Mouse (Mus musculus) cerebellum, adult 2 months (tissue): ENCODE data around the gene Lyrm4. TPM values are rescaled to one million over a fixed set of nuclear protein-coding genes. Genes with fewer than 3 reads are reported as not detected.

Source experiments
- DNase-seq, 2 experiments: peaks; one replicate each; pipeline ENCODE4 v3.0.0; 2021
- H3K27ac ChIP-seq: fragments of 200-500 bp; 2 replicates; pipeline ENCODE4 v1.5.1; 2012; ENCODE audit warnings: low read length, control low read depth, inconsistent platforms; ENCODE audit not compliant: insufficient read depth
- H3K27me3 ChIP-seq: fragments of 200-500 bp; 2 replicates; pipeline ENCODE4 v1.6.1; 2012; ENCODE audit warnings: inconsistent platforms, mild to moderate bottlenecking, low read length, moderate library complexity; ENCODE audit not compliant: control insufficient read depth, insufficient read depth
- H3K4me1 ChIP-seq: fragments of 200-500 bp; 2 replicates; pipeline ENCODE4 v1.6.1; 2011; ENCODE audit warnings: low read length; ENCODE audit not compliant: control insufficient read depth, insufficient read depth
- H3K4me3 ChIP-seq: fragments of 200-500 bp; replicated peaks from 2 replicates; pipeline ENCODE3; 2011; ENCODE audit warnings: mild to moderate bottlenecking, low read depth, low read length, control low read depth; ENCODE audit not compliant: insufficient read depth
- CTCF ChIP-seq: fragments of 200-500 bp; IDR thresholded peaks from 2 replicates; pipeline ENCODE4 v1.5.1; 2011; ENCODE audit warnings: low read depth, mild to moderate bottlenecking, control low read depth, low read length, moderate library complexity, borderline replicate concordance; ENCODE audit not compliant: insufficient read depth
- POLR2A ChIP-seq: fragments of 200-500 bp; IDR thresholded peaks from 2 replicates; pipeline ENCODE4 v1.6.1; 2011; ENCODE audit warnings: low read length, control low read depth, borderline replicate concordance; ENCODE audit not compliant: insufficient read depth
- WGBS: fragments of 180-500 bp; shearing (Covaris S2); methylation state at CpG from one replicate; pipeline ENCODE4 v1.1.7; 2018; 5-methylcytosine and 5-hydroxymethylcytosine counted together
- polyA plus RNA-seq: library from polyadenylated mRNA; depleted of rRNA; stranded (reverse); fragments of >200 nt; gene quantifications from 2 replicates; pipeline ENCODE4 v1.2.3, GENCODE M21; 2012; rRNA removed

The Lyrm4 gene
- polyA plus RNA-seq, result 12.4 and 13.2 TPM in 2 replicates

DNA sequence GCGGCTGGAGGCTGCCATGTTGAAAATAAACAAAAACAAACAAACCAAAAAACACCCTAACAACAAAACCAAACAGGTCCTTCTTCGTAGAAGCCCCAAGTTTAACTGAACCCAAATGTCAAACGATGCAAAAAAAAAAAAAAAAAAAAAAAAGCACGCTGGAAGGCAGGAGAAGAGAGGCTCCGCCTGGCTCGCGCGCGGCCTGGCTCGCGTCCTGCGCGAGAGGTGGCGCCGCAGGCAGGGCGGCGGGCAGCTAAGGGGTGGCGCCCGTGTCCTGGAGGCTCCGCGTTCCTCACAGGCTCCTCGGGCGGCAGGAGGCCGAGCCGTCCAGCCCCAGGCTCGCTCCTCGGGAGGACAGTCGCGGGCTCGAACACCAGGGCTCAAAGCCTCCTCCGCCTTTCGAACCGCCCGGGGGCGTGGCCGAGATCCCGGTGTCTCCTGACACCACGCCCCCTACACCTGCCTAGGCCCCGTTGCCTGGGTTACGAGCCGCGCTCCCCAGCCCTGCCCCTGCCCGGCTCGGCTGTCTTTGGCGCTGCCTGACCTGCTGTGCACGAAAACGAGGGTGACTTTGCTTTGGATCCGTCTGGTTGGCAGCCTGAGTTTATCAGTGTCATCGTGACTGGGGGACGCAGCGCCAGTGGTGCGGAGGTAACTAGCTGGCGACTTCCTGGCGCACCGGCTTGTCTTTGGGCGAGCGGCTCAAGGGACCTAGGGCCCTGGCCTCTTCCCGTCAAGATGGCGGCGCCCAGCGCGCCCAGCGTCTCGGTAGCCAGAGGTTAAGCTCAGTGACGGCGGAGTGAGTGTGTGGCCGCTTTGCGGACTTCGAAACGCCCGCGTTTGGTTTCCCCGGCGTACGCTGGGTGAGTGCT, at the start of gene Lyrm4, which contains the start of gene Fars2:
Gene Lyrm4 (minus strand): TSS at position 384 of the 872 bp plus-strand sequence.
Gene Fars2 (plus strand): TSS at position 270 of the 872 bp plus-strand sequence.
- peak; percentile 95 to 98 for DNase-seq
- no peaks in the 10 kb centered on the region for H3K4me1 ChIP-seq
- no peaks in the 10 kb centered on the region for H3K27me3 ChIP-seq
- H3K27ac ChIP-seq, result peak within 1 kb of the TSS; percentile 89
- WGBS, result under 1% methylated on average over 75 of the region's 75 CpGs
- peak within 1 kb of the TSS; percentile 93 for H3K4me3 ChIP-seq
- no peak for TF ChIP-seq CTCF
- TF ChIP-seq POLR2A, result 0 out of 2 replicates have a peak, but pooled peaks have one; percentile 50

DNA sequence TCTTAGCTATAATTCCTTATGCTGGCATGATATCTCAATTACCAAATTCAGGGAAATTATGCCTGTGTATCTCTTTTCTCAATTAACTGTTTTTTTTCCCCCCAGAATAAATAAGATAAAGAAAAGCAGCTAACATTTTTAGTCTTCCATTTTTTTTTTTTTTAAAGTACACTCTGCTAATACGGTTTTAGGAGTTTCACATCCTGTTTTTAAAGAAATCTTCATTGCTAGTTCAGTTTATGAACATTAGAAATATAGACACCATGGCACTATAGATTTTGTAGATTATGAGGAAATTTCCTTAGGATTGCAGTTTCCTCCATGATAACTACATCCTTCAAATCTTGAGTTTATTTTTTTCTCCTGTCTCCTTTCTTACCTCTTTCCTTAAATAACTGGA, 46.6 kb upstream of the Lyrm4 start:
- Histone ChIP-seq H3K4me1 (no peaks in the 10 kb centered on the region), H3K27me3 (no peaks in the 10 kb centered on the region), H3K4me3 (no peak overlapping the region), H3K27ac (no peak overlapping the region)
- DNase-seq, result no peak
- 84% methylated on average over 1 of the region's 1 CpGs for WGBS
- no peak for TF ChIP-seq CTCF
- TF ChIP-seq POLR2A, result no peak

DNA sequence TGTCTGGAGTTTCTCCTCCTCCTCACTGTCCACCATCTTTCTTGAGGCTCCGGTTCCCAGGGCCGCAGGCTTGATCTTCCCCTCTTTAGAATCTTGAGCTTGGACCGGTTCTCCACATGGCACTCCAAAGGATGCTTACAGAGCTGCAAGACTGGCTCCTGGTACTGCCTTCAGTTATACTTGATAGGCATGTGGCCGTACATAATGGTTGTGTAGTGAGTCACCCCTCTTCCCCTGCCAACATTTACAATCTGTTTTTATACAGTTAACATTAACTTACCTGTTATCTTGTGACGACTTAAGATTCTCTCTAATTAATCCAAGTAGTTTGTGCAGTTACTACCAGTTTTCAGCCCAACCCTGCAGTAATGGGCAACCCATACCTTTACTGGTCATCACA, 46.1 kb upstream of the Lyrm4 start:
- 69% methylated on average over 5 of the region's 5 CpGs for WGBS
- DNase-seq, result no peak
- Histone ChIP-seq H3K4me3 (no peak overlapping the region), H3K4me1 (no peaks in the 10 kb centered on the region), H3K27me3 (no peaks in the 10 kb centered on the region), H3K27ac (no peak overlapping the region)
- TF ChIP-seq CTCF, result no peak
- no peak for TF ChIP-seq POLR2A

DNA sequence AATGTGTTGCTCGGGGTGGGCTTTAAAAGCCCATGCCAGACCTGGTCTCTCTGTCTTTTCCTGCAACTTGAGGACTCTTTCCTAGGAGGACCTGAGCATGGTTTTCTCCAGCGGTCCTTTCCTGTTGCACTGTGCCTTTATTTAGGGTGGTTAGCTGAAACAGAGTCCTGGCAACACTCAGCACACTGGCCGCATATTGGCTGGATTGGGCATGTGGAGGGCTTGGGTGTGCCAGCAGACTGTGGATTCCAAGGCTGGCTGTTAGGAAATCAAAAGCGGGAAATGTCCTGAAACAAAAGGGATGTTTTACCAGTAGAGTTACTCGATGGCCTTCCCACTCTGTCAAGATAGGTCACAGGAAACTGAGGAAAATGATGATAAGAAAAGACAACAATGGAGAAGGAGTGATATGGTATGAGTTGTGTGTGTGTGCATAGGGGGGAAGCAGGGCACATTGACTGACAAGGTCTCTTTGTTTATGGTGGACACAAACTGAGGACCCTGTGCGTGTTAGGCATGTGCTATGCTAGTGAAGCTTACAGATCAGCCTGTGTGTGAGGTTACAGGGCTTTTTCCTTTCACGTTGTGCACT, 39.1 kb upstream of the Lyrm4 start:
- Histone ChIP-seq H3K27me3 (no peaks in the 10 kb centered on the region), H3K4me1 (peaks cover 18% of the 10 kb centered on the region), H3K4me3 (no peak overlapping the region), H3K27ac (no peak overlapping the region)
- WGBS, result 54% methylated on average over 7 of the region's 7 CpGs
- TF ChIP-seq POLR2A, result no peak
- TF ChIP-seq CTCF, result no peak
- DNase-seq, result peak in 1 of 2 experiments; percentile 37

DNA sequence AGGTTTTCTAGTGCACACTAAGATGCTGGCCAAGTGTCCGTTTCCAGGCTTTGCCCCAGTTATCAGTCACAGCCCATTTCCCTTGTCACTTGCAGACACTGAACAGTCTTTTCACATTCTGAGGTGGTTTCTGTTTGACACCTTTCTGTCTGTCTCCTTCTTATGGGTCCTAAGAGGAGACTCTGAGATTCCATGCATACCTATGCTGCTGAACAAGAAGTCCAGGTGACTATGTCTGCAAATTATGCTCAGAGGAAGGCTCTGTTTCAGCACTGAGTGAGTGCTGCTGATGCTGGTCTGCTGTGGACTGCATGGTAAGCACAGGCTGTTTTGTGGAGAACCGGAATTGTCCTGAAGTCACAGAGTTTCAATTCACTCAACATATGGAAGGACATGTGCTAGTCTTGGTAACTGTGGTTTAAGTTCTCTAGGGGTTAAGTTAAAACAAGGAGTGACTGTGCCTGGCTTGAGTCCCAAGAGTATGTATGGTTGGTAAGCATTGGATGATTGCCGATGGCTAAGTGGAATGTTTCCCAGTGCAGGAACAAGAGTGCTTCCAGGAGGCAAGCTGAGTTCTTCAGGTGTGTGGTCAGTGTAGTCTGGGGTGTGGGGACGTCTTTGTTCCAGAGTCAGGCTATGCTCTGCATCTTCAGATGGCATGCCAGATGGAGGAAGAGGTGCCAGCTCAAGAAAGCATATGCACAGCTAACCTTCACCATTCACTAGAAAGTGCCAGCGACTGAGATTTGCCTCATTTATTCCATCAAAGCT, 35.6 kb upstream of the Lyrm4 start:
- Histone ChIP-seq H3K4me3 (no peak overlapping the region), H3K27ac (no peak overlapping the region), H3K4me1 (peaks cover 26% of the 10 kb centered on the region), H3K27me3 (no peaks in the 10 kb centered on the region)
- DNase-seq, result peak; percentile 46 to 64
- TF ChIP-seq CTCF (no peak), POLR2A (no peak)
- WGBS, result 12% methylated on average over 5 of the region's 5 CpGs

DNA sequence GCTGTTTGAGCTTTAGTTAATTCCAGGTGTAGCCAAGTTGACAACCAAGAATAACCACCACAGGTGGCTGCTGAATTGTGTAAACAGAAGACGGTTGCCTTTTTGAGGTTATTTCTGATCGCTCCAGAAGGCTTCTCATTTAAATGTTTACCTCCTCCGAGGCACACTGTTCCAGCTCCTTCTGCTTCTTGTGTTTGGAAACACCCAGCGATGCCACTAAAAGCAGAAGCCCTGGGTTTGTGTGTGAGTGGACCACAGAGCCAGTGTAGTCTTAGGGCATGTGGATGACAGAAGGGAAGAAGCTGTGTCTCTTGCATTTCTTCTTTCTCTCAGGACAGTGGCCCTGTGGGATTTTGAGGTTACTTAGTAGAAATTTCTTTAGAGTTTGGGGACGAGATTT, 32.9 kb upstream of the Lyrm4 start:
- Histone ChIP-seq H3K4me1 (peaks cover 23% of the 10 kb centered on the region), H3K27ac (no peak overlapping the region), H3K4me3 (no peak overlapping the region), H3K27me3 (no peaks in the 10 kb centered on the region)
- TF ChIP-seq POLR2A (no peak), CTCF (no peak)
- WGBS, result 57% methylated on average over 5 of the region's 5 CpGs
- no peak for DNase-seq

DNA sequence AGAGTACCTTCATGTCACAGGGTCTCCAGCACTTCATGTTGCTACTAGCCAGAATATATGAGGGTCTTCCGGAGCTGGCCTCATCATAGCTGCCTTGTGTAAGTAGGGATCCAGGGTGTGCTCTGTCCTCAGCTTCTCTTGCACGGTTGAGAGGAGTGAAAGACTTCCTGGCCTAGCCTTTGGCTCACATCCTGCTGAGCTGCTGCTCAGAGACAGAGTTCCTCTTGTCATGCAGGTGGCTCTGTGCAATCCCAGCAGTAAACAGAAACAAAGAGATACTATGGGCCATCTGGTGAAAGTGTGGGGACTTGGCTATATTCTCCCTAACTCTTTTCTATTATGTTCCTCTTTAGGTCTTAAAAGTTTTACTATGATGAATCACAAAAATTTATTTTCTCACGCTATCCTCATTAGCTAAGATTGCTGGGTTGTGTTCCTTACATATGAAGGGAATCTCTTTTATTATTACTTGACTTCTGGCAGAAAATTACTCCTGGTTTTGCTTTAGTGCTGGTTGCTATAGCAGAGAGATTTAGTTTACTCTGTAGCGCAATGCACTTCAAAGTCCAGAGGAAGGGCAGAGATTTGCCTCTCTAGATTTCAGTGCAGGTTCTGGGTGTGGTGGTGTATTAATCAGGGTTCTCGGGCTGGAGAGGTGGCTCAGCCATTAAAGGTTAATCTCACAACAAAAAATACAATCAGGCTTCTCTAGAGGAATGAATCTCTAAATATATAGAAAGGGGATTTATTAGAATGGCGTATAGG, 32.0 kb upstream of the Lyrm4 start:
- no peaks in the 10 kb centered on the region for H3K27me3 ChIP-seq
- H3K4me1 ChIP-seq, result peaks cover 23% of the 10 kb centered on the region
- H3K27ac ChIP-seq, result no peak overlapping the region
- no peak overlapping the region for H3K4me3 ChIP-seq
- no peak for TF ChIP-seq CTCF
- TF ChIP-seq POLR2A, result no peak
- DNase-seq, result peak in 1 of 2 experiments; percentile 53
- 60% methylated on average over 6 of the region's 6 CpGs for WGBS
